13 mouse cellular contexts compared by ENCODE assay signal in genomic region chr11:105202403-105202802, GRCm38 (mm10). TPM values are rescaled to one million over a fixed set of nuclear protein-coding genes. Genes with fewer than 3 reads are reported as not detected.
DNase-seq lines count a peak whose midpoint lies in the region; ATAC-seq and TF ChIP-seq lines count a peak whose summit lies in the region.
"Had no signal": no experiment of that assay in that cellular context is flagged by ENCODE, and none has a peak within 500 bp of the region (broad histone marks: within the 10 kb centered on the region; RNA-seq: fewer than 3 reads in every experiment).

No protein-coding gene starts in this region.

- no peak overlapping the region for H3K4me3 ChIP-seq in hindbrain, postnatal 0 days (ENCODE audit: low read length)
- no peak overlapping the region for H3K4me3 ChIP-seq in hindbrain, embryonic 14.5 days (replicated peaks; ENCODE audit: low read length)
- no peak overlapping the region for H3K4me3 ChIP-seq in bone marrow, adult 2 months (replicated peaks; ENCODE audit: control insufficient read depth, low read depth, low read length)
- H3K4me3 ChIP-seq: forebrain, embryonic 10.5 days; heart, embryonic 10.5 days; intestine, embryonic 15.5 days had no signal

- TF ChIP-seq CTCF in hindbrain, postnatal 0 days (IDR thresholded peaks at IDR 0.05; ENCODE audit: low read depth), result peak; percentile 29; the same call in 1 of the 2 replicates
- peak; percentile 27; the same call in 1 of the 2 replicates for TF ChIP-seq CTCF in bone marrow, adult 2 months (IDR thresholded peaks at IDR 0.05; ENCODE audit: control insufficient read depth, insufficient read depth, low read length)

- no peak overlapping the region for H3K9ac ChIP-seq in hindbrain, postnatal 0 days (replicated peaks; ENCODE audit: low read length)
- no peak overlapping the region for H3K9ac ChIP-seq in hindbrain, embryonic 14.5 days
- H3K9ac ChIP-seq: intestine, embryonic 15.5 days had no signal

- DNase-seq in hindbrain, postnatal 0 days (ENCODE audit: low spot score), result peak; percentile 3
- DNase-seq in hindbrain, embryonic 14.5 days (ENCODE audit: low spot score), result no peak
- DNase-seq in thymus, postnatal 0 days (ENCODE audit: low spot score), result peak; percentile 10
- DNase-seq in thymus, postnatal 10 days (ENCODE audit: low spot score in 2 of 2), result no peak
- DNase-seq in splenic B cell, adult 2 months (ENCODE audit: low read depth, low spot score), result peak; percentile 41
- DNase-seq in frontal cortex, postnatal 10 days (ENCODE audit: low spot score in 2 of 2), result no peak
- no peak for DNase-seq in right cerebral cortex, postnatal 4 days

- H3K36me3 ChIP-seq in hindbrain, postnatal 0 days (ENCODE audit: insufficient read depth, low read length), result no peaks in the 10 kb centered on the region
- H3K36me3 ChIP-seq in hindbrain, embryonic 14.5 days (replicated peaks; ENCODE audit: control insufficient read depth, insufficient read depth), result no peaks in the 10 kb centered on the region
- no peaks in the 10 kb centered on the region for H3K36me3 ChIP-seq in splenic B cell, adult 2 months (ENCODE audit: control insufficient read depth, insufficient read depth, low read length, poor library complexity, severe bottlenecking)
- H3K36me3 ChIP-seq: intestine, embryonic 15.5 days had no signal

- no peaks in the 10 kb centered on the region for H3K4me1 ChIP-seq in hindbrain, postnatal 0 days (ENCODE audit: insufficient read depth, low read length)
- H3K4me1 ChIP-seq in hindbrain, embryonic 14.5 days (replicated peaks; ENCODE audit: control insufficient read depth, insufficient read depth, low read length), result 0 out of 2 replicates have a peak, but pooled peaks cover 8% of the 10 kb centered on the region
- H3K4me1 ChIP-seq in bone marrow, adult 2 months (ENCODE audit: control insufficient read depth, insufficient read depth, low read length), result no peaks in the 10 kb centered on the region; the same call in 1 of the 2 replicates

- H3K4me2 ChIP-seq in hindbrain, postnatal 0 days (ENCODE audit: low read depth, low read length), result no peak overlapping the region
- no peak overlapping the region for H3K4me2 ChIP-seq in hindbrain, embryonic 14.5 days (replicated peaks)
- H3K4me2 ChIP-seq: intestine, embryonic 15.5 days; midbrain, embryonic 11.5 days had no signal

- no peaks in the 10 kb centered on the region for H3K27me3 ChIP-seq in hindbrain, postnatal 0 days (ENCODE audit: insufficient read depth, low read length)
- H3K27me3 ChIP-seq in hindbrain, embryonic 14.5 days (ENCODE audit: control insufficient read depth, insufficient read depth, low read length), result no peaks in the 10 kb centered on the region
- H3K27me3 ChIP-seq in splenic B cell, adult 2 months (ENCODE audit: control insufficient read depth, insufficient read depth, low read length, poor library complexity, severe bottlenecking), result no peaks in the 10 kb centered on the region
- H3K27me3 ChIP-seq: intestine, embryonic 15.5 days had no signal

- H3K9me3 ChIP-seq in hindbrain, postnatal 0 days (ENCODE audit: low read length), result no peaks in the 10 kb centered on the region
- H3K9me3 ChIP-seq in hindbrain, embryonic 14.5 days (ENCODE audit: control insufficient read depth, low read length), result no peaks in the 10 kb centered on the region
- H3K9me3 ChIP-seq: forebrain, embryonic 10.5 days; heart, embryonic 10.5 days; intestine, embryonic 15.5 days had no signal

- H3K27ac ChIP-seq in hindbrain, postnatal 0 days, result no peak overlapping the region
- no peak overlapping the region for H3K27ac ChIP-seq in hindbrain, embryonic 14.5 days
- no peak overlapping the region for H3K27ac ChIP-seq in bone marrow, adult 2 months (ENCODE audit: control insufficient read depth, insufficient read depth, low read depth, low read length, poor library complexity)
- H3K27ac ChIP-seq: forebrain, embryonic 10.5 days; heart, embryonic 10.5 days; intestine, embryonic 15.5 days had no signal

- no peak for TF ChIP-seq POLR2A in bone marrow, adult 2 months (IDR thresholded peaks at IDR 0.05; ENCODE audit: borderline replicate concordance, control insufficient read depth, low read depth, low read length)

- ATAC-seq in hindbrain, postnatal 0 days, result no peak
- ATAC-seq in hindbrain, embryonic 14.5 days (ENCODE audit: low FRiP score), result no peak
- ATAC-seq: intestine, embryonic 15.5 days had no signal

- 57% methylated on average over 3 of the region's 3 CpGs for WGBS in hindbrain, postnatal 0 days
- 56% methylated on average over 3 of the region's 3 CpGs for WGBS in hindbrain, embryonic 14.5 days
- WGBS in bone marrow, adult 2 months, result 70% methylated on average over 3 of the region's 3 CpGs

RNA-seq across cellular contexts. Expression of gene Tlk2, which starts 23.8 kb away (rescaled TPM):
- total RNA-seq in hindbrain, postnatal 0 days (2014; rRNA removed), result 43.3 and 50.4 TPM in 2 replicates
- 15.1 and 15.9 TPM in 2 replicates for polyA plus RNA-seq in hindbrain, postnatal 0 days (2015; fragmentation: Nextera tagmentation; extraction: Ambion mirVana)
- 26.2 and 27.9 TPM in 2 replicates for polyA plus RNA-seq in hindbrain, embryonic 14.5 days (2014; fragmentation: Nextera tagmentation; extraction: Ambion mirVana)
- polyA plus RNA-seq in thymus, postnatal 0 days (2015; fragmentation: Nextera tagmentation; extraction: Ambion mirVana), result 18.3 and 19.1 TPM in 2 replicates
- polyA plus RNA-seq in bone marrow, adult 2 months (2011; ENCODE audit: insufficient read depth, insufficient read length, low replicate concordance, missing spikeins), result 25.7 and 33.3 TPM in 2 replicates

RNA-seq across cellular contexts. Expression of gene Gm10842, which starts 55.7 kb away (rescaled TPM):
- total RNA-seq in hindbrain, postnatal 0 days (2014; rRNA removed), result not detected in 2 replicates
- polyA plus RNA-seq in hindbrain, postnatal 0 days (2015; fragmentation: Nextera tagmentation; extraction: Ambion mirVana), result not detected in 2 replicates
- polyA plus RNA-seq in hindbrain, embryonic 14.5 days (2014; fragmentation: Nextera tagmentation; extraction: Ambion mirVana), result not detected in 2 replicates
- not detected in 2 replicates for polyA plus RNA-seq in thymus, postnatal 0 days (2015; fragmentation: Nextera tagmentation; extraction: Ambion mirVana)
- polyA plus RNA-seq in bone marrow, adult 2 months (2011; ENCODE audit: insufficient read depth, insufficient read length, low replicate concordance, missing spikeins), result not detected in 2 replicates
- total RNA-seq: left cerebral cortex, postnatal 14 days had no signal
- polyA plus RNA-seq: forebrain, embryonic 10.5 days; heart, embryonic 10.5 days; intestine, embryonic 15.5 days; midbrain, embryonic 11.5 days had no signal

Comparison
In these comparisons a context has a peak if more than half of its experiments do, and no peak if none do; other contexts are left out.
1. DNase-seq: peak in hindbrain, postnatal 0 days (single experiment), thymus, postnatal 0 days (single experiment) and splenic B cell, adult 2 months (single experiment); none in hindbrain, embryonic 14.5 days (single experiment), thymus, postnatal 10 days (0 of 2), frontal cortex, postnatal 10 days (0 of 2) and right cerebral cortex, postnatal 4 days (single experiment).